Mouse (Mus musculus) right cerebral cortex, adult 18-20 months (tissue): Measurements from ENCODE around the gene Gm49711.
"Not testable (repeated sequence)": the region's sequence is repeated elsewhere in the genome, so short reads cannot be mapped to it uniquely, and the experiment has no call there.

Source experiments
- DNase-seq: peaks from one replicate; pipeline ENCODE4 v3.0.0; 2022; ENCODE audit warnings: mixed read lengths

Gm49711 gene

GRCm38 (mm10) chr16:92064801-92065200 lies 6.7 kb downstream of the Gm49711 start:
- no peak for DNase-seq

GRCm38 (mm10) chr16:92070338-92070737 lies 12.2 kb downstream of the Gm49711 start:
- peak; percentile 14 for DNase-seq

GRCm38 (mm10) chr16:92076797-92077196 lies 18.7 kb downstream of the Gm49711 start:
- DNase-seq, result no peak

GRCm38 (mm10) chr16:92083771-92084453 lies 25.8 kb downstream of the Gm49711 start:
- no peak for DNase-seq

GRCm38 (mm10) chr16:92089225-92089624 lies 31.1 kb downstream of the Gm49711 start:
- DNase-seq, result no peak

- DNase-seq, result no peak
Observed at GRCm38 (mm10) chr16:92091876-92092275, 33.8 kb downstream of the Gm49711 start.

- DNase-seq, result no peak
Observed at GRCm38 (mm10) chr16:92098351-92099051, 40.4 kb downstream of the Gm49711 start.

- no peak for DNase-seq
Observed at GRCm38 (mm10) chr16:92099598-92099997, 41.5 kb downstream of the Gm49711 start.

GRCm38 (mm10) chr16:92100111-92100510 lies 42.0 kb downstream of the Gm49711 start:
- peak; percentile 35 for DNase-seq

GRCm38 (mm10) chr16:92102115-92102514 lies 44.0 kb downstream of the Gm49711 start:
- no peak for DNase-seq

- DNase-seq, result not testable (repeated sequence)
Observed at GRCm38 (mm10) chr16:92102931-92103330, 44.8 kb downstream of the Gm49711 start.

- peak; percentile 65 for DNase-seq
Observed at GRCm38 (mm10) chr16:92103572-92104331, 45.6 kb downstream of the Gm49711 start.

GRCm38 (mm10) chr16:92104332-92104590 lies 46.1 kb downstream of the Gm49711 start:
- no peak for DNase-seq

- peak; percentile 27 for DNase-seq
Observed at GRCm38 (mm10) chr16:92104951-92105350, 46.8 kb downstream of the Gm49711 start.

- no peak for DNase-seq
Observed at GRCm38 (mm10) chr16:92105631-92106030, 47.5 kb downstream of the Gm49711 start.

- no peak for DNase-seq
Observed at GRCm38 (mm10) chr16:92107346-92107745, 49.2 kb downstream of the Gm49711 start.

GRCm38 (mm10) chr16:92114706-92115241 lies 56.7 kb downstream of the Gm49711 start:
- DNase-seq, result no peak

GRCm38 (mm10) chr16:92115611-92116421 lies 57.7 kb downstream of the Gm49711 start:
- peak; percentile 73 for DNase-seq

- DNase-seq, result no peak
Observed at GRCm38 (mm10) chr16:92117337-92118209, 59.5 kb downstream of the Gm49711 start.

GRCm38 (mm10) chr16:92119013-92119515 lies 60.9 kb downstream of the Gm49711 start:
- DNase-seq, result no peak

GRCm38 (mm10) chr16:92120899-92121531 lies 62.9 kb downstream of the Gm49711 start:
- DNase-seq, result peak; percentile 68
